Mouse (Mus musculus): Measurements from ENCODE around the gene Tmem35b.

Gene Tmem35b

GRCm38 (mm10) chr4:127168211-127168913 lies 44.9 kb downstream of the Tmem35b start:
- DNase-seq (ENCODE audit: low spot score in 2 of 2), result no peak

- no peak for DNase-seq (ENCODE audit: low spot score in 2 of 2)
Observed at GRCm38 (mm10) chr4:127168914-127169345, 45.4 kb downstream of the Tmem35b start, which contains the start of gene Dlgap3. Gene Dlgap3, plus strand, starts transcription at chr4:127169204.

GRCm38 (mm10) chr4:127169346-127170221 lies 46.1 kb downstream of the Tmem35b start:
- DNase-seq (ENCODE audit: low spot score in 2 of 2), result no peak

GRCm38 (mm10) chr4:127170866-127171265 lies 47.4 kb downstream of the Tmem35b start:
- DNase-seq (ENCODE audit: low spot score in 2 of 2), result no peak

GRCm38 (mm10) chr4:127171341-127171905 lies 47.9 kb downstream of the Tmem35b start:
- DNase-seq (ENCODE audit: low spot score in 2 of 2), result no peak

- DNase-seq (ENCODE audit: low spot score in 2 of 2), result no peak
Observed at GRCm38 (mm10) chr4:127172119-127172518, 48.6 kb downstream of the Tmem35b start.

GRCm38 (mm10) chr4:127172614-127173013 lies 49.1 kb downstream of the Tmem35b start:
- no peak for DNase-seq (ENCODE audit: low spot score in 2 of 2)

GRCm38 (mm10) chr4:127173461-127173860 lies 50.0 kb downstream of the Tmem35b start:
- peak in 1 of 2 experiments; percentile 48 for DNase-seq (ENCODE audit: low spot score in 2 of 2)

GRCm38 (mm10) chr4:127174075-127174899 lies 50.8 kb downstream of the Tmem35b start:
- DNase-seq (ENCODE audit: low spot score in 2 of 2), result no peak

- no peak for DNase-seq (ENCODE audit: low spot score in 2 of 2)
Observed at GRCm38 (mm10) chr4:127174900-127175278, 51.4 kb downstream of the Tmem35b start.

- DNase-seq (ENCODE audit: low spot score in 2 of 2), result no peak
Observed at GRCm38 (mm10) chr4:127177961-127178360, 54.5 kb downstream of the Tmem35b start.

- no peak for DNase-seq (ENCODE audit: low spot score in 2 of 2)
Observed at GRCm38 (mm10) chr4:127178671-127179070, 55.2 kb downstream of the Tmem35b start.

Measured in thymus, postnatal 10 days (tissue).